Mouse (Mus musculus) forebrain, embryonic 15.5 days (tissue): ENCODE results near the gene Pdlim1. TPM values are rescaled to one million over a fixed set of nuclear protein-coding genes. Genes with fewer than 3 reads are reported as not detected.

Experiments used
- ATAC-seq: fragments of 200-750 bp; cut with Nextera tagmentation; replicated peaks from 2 replicates; pipeline ENCODE4 v1.8.0; 2017; ENCODE audit warnings: mild to moderate bottlenecking, moderate TSS enrichment, moderate library complexity
- H3K27ac ChIP-seq: fragments of 300-500 bp; sonication (generic); replicated peaks from 2 replicates; pipeline ENCODE4 v1.5.1; 2015; ENCODE audit warnings: mild to moderate bottlenecking, inconsistent platforms
- H3K27me3 ChIP-seq: fragments of 300-500 bp; sonication (generic); 2 replicates; pipeline ENCODE4 v1.6.1; 2015; ENCODE audit warnings: inconsistent platforms
- H3K36me3 ChIP-seq: fragments of 300-500 bp; sonication (generic); 2 replicates; pipeline ENCODE4 v1.6.1; 2015; ENCODE audit warnings: mild to moderate bottlenecking, inconsistent platforms
- H3K4me1 ChIP-seq: fragments of 300-500 bp; sonication (generic); 2 replicates; pipeline ENCODE4 v1.6.1; 2015; ENCODE audit warnings: inconsistent platforms
- H3K4me2 ChIP-seq: fragments of 300-500 bp; sonication (generic); replicated peaks from 2 replicates; pipeline ENCODE4 v1.6.1; 2015; ENCODE audit warnings: mild to moderate bottlenecking, inconsistent platforms
- H3K4me3 ChIP-seq: fragments of 300-500 bp; sonication (generic); 2 replicates; pipeline ENCODE4 v1.5.1; 2015; ENCODE audit warnings: mild to moderate bottlenecking, inconsistent platforms
- H3K9ac ChIP-seq: fragments of 300-500 bp; sonication (generic); replicated peaks from 2 replicates; pipeline ENCODE4 v1.6.1; 2015; ENCODE audit warnings: mild to moderate bottlenecking, inconsistent platforms
- H3K9me3 ChIP-seq: fragments of 300-500 bp; sonication (generic); 2 replicates; pipeline ENCODE4 v1.6.1; 2016; ENCODE audit warnings: inconsistent platforms
- WGBS: fragments of 180-500 bp; shearing (Covaris S2); methylation state at CpG from one replicate; pipeline ENCODE4 v1.1.7; 2015; ENCODE audit warnings: mixed read lengths; 5-methylcytosine and 5-hydroxymethylcytosine counted together
- polyA plus RNA-seq: library from polyadenylated mRNA; unstranded; fragments of >200 nt; fragmentation: Nextera tagmentation; extraction: Ambion mirVana; gene quantifications from 2 replicates; pipeline ENCODE4 v1.2.1, GENCODE M21; 2015

Gene Pdlim1
- polyA plus RNA-seq, 1 experiment from 2014 or later = 16.8 TPM

- no peak overlapping the region for H3K4me2 ChIP-seq
- ATAC-seq = no peak
- no peaks in the 10 kb centered on the region for H3K27me3 ChIP-seq
- no peak overlapping the region for H3K9ac ChIP-seq
- H3K4me3 ChIP-seq = no peak overlapping the region
- no peaks in the 10 kb centered on the region for H3K36me3 ChIP-seq
- H3K4me1 ChIP-seq = no peaks in the 10 kb centered on the region
- no peaks in the 10 kb centered on the region for H3K9me3 ChIP-seq
- H3K27ac ChIP-seq = no peak overlapping the region
- 77% methylated on average over 1 of the region's 1 CpGs for WGBS
Observed at GRCm38 (mm10) chr19:40255561-40255960, 16.1 kb downstream of the Pdlim1 start.

GRCm38 (mm10) chr19:40254741-40255140 lies 16.9 kb downstream of the Pdlim1 start:
- Histone ChIP-seq H3K4me1 (no peaks in the 10 kb centered on the region), H3K9me3 (no peaks in the 10 kb centered on the region), H3K36me3 (no peaks in the 10 kb centered on the region), H3K9ac (no peak overlapping the region), H3K27ac (no peak overlapping the region), H3K27me3 (no peaks in the 10 kb centered on the region), H3K4me2 (no peak overlapping the region), H3K4me3 (no peak overlapping the region)
- 88% methylated on average over 3 of the region's 3 CpGs for WGBS
- no peak for ATAC-seq

GRCm38 (mm10) chr19:40253768-40254167 lies 17.9 kb downstream of the Pdlim1 start:
- Histone ChIP-seq H3K36me3 (no peaks in the 10 kb centered on the region), H3K9me3 (no peaks in the 10 kb centered on the region), H3K4me3 (no peak overlapping the region), H3K27me3 (no peaks in the 10 kb centered on the region), H3K4me2 (no peak overlapping the region), H3K9ac (no peak overlapping the region), H3K4me1 (no peaks in the 10 kb centered on the region), H3K27ac (no peak overlapping the region)
- no peak for ATAC-seq
- 78% methylated on average over 13 of the region's 13 CpGs for WGBS

GRCm38 (mm10) chr19:40251115-40251514 lies 20.5 kb downstream of the Pdlim1 start:
- no peaks in the 10 kb centered on the region for H3K9me3 ChIP-seq
- H3K27me3 ChIP-seq = no peaks in the 10 kb centered on the region
- no peak for ATAC-seq
- H3K36me3 ChIP-seq = no peaks in the 10 kb centered on the region
- no peak overlapping the region for H3K4me3 ChIP-seq
- 89% methylated on average over 4 of the region's 4 CpGs for WGBS
- no peak overlapping the region for H3K27ac ChIP-seq
- H3K4me2 ChIP-seq = no peak overlapping the region
- H3K4me1 ChIP-seq = no peaks in the 10 kb centered on the region
- no peak overlapping the region for H3K9ac ChIP-seq

GRCm38 (mm10) chr19:40249352-40249751 lies 22.3 kb downstream of the Pdlim1 start:
- Histone ChIP-seq H3K36me3 (no peaks in the 10 kb centered on the region), H3K4me1 (no peaks in the 10 kb centered on the region), H3K27me3 (no peaks in the 10 kb centered on the region), H3K4me2 (no peak overlapping the region), H3K9me3 (no peaks in the 10 kb centered on the region), H3K27ac (no peak overlapping the region), H3K9ac (no peak overlapping the region), H3K4me3 (no peak overlapping the region)
- no peak for ATAC-seq
- WGBS = 83% methylated on average over 11 of the region's 11 CpGs

GRCm38 (mm10) chr19:40248476-40248875 lies 23.2 kb downstream of the Pdlim1 start:
- Histone ChIP-seq H3K27me3 (no peaks in the 10 kb centered on the region), H3K4me3 (no peak overlapping the region), H3K4me2 (no peak overlapping the region), H3K9ac (no peak overlapping the region), H3K9me3 (no peaks in the 10 kb centered on the region), H3K4me1 (no peaks in the 10 kb centered on the region), H3K36me3 (no peaks in the 10 kb centered on the region), H3K27ac (no peak overlapping the region)
- ATAC-seq = no peak
- WGBS = 97% methylated on average over 5 of the region's 5 CpGs

GRCm38 (mm10) chr19:40247268-40247666 lies 24.4 kb downstream of the Pdlim1 start:
- Histone ChIP-seq H3K36me3 (no peaks in the 10 kb centered on the region), H3K4me2 (no peak overlapping the region), H3K4me1 (no peaks in the 10 kb centered on the region), H3K27me3 (no peaks in the 10 kb centered on the region), H3K27ac (no peak overlapping the region), H3K9me3 (no peaks in the 10 kb centered on the region), H3K9ac (no peak overlapping the region), H3K4me3 (no peak overlapping the region)
- WGBS = 18% methylated on average over 5 of the region's 5 CpGs
- no peak for ATAC-seq

GRCm38 (mm10) chr19:40246646-40247267 lies 24.9 kb downstream of the Pdlim1 start:
- 63% methylated on average over 7 of the region's 7 CpGs for WGBS
- Histone ChIP-seq H3K36me3 (no peaks in the 10 kb centered on the region), H3K4me1 (no peaks in the 10 kb centered on the region), H3K27ac (no peak overlapping the region), H3K9me3 (no peaks in the 10 kb centered on the region), H3K27me3 (no peaks in the 10 kb centered on the region), H3K4me2 (no peak overlapping the region), H3K4me3 (no peak overlapping the region), H3K9ac (no peak overlapping the region)
- ATAC-seq = peak; percentile 29; the same call in 1 of the 2 replicates

- Histone ChIP-seq H3K9me3 (no peaks in the 10 kb centered on the region), H3K9ac (no peak overlapping the region; the same call in 1 of the 2 replicates), H3K4me2 (peak overlapping the region; percentile 21), H3K27me3 (no peaks in the 10 kb centered on the region), H3K4me3 (no peak overlapping the region), H3K27ac (peak overlapping the region; percentile 59), H3K36me3 (no peaks in the 10 kb centered on the region), H3K4me1 (peaks cover 14% of the 10 kb centered on the region)
- ATAC-seq = peak; percentile 78
- WGBS = 19% methylated on average over 14 of the region's 14 CpGs
Observed at GRCm38 (mm10) chr19:40240838-40241689, 30.6 kb downstream of the Pdlim1 start.

- Histone ChIP-seq H3K9ac (no peak overlapping the region), H3K9me3 (no peaks in the 10 kb centered on the region), H3K4me3 (no peak overlapping the region), H3K4me1 (peaks cover 14% of the 10 kb centered on the region), H3K36me3 (no peaks in the 10 kb centered on the region), H3K27ac (no peak overlapping the region), H3K4me2 (no peak overlapping the region), H3K27me3 (no peaks in the 10 kb centered on the region)
- 75% methylated on average over 6 of the region's 6 CpGs for WGBS
- peak; percentile 30; the same call in 1 of the 2 replicates for ATAC-seq
Observed at GRCm38 (mm10) chr19:40240360-40240759, 31.3 kb downstream of the Pdlim1 start.

- Histone ChIP-seq H3K27me3 (no peaks in the 10 kb centered on the region), H3K4me1 (peaks cover 14% of the 10 kb centered on the region), H3K9me3 (no peaks in the 10 kb centered on the region), H3K4me3 (no peak overlapping the region), H3K9ac (no peak overlapping the region), H3K27ac (no peak overlapping the region), H3K36me3 (no peaks in the 10 kb centered on the region), H3K4me2 (no peak overlapping the region)
- ATAC-seq = no peak
- WGBS = 94% methylated on average over 6 of the region's 6 CpGs
Observed at GRCm38 (mm10) chr19:40238175-40238850, 33.3 kb downstream of the Pdlim1 start.

GRCm38 (mm10) chr19:40232560-40232959 lies 39.1 kb downstream of the Pdlim1 start:
- no peak overlapping the region for H3K9ac ChIP-seq
- H3K36me3 ChIP-seq = no peaks in the 10 kb centered on the region
- 95% methylated on average over 2 of the region's 2 CpGs for WGBS
- no peaks in the 10 kb centered on the region for H3K9me3 ChIP-seq
- H3K4me2 ChIP-seq = no peak overlapping the region
- H3K27ac ChIP-seq = no peak overlapping the region
- no peaks in the 10 kb centered on the region for H3K27me3 ChIP-seq
- H3K4me3 ChIP-seq = no peak overlapping the region
- H3K4me1 ChIP-seq = no peaks in the 10 kb centered on the region
- ATAC-seq = no peak
